Mouse (Mus musculus) lung, embryonic 15.5 days (tissue): ENCODE measurements around the gene Olfr543. TPM values are rescaled to one million over a fixed set of nuclear protein-coding genes. Genes with fewer than 3 reads are reported as not detected.

ENCODE experiments used
- polyA plus RNA-seq: library from polyadenylated mRNA; unstranded; fragments of >200 nt; fragmentation: Nextera tagmentation; extraction: Ambion mirVana; gene quantifications from 2 replicates; pipeline ENCODE4 v1.2.1, GENCODE M21; 2015

Gene Olfr543
- polyA plus RNA-seq, 1 experiment from 2014 or later, result 0.17 TPM

Other genes starting within 250 kb of the Olfr543 start
- gene Rhog, start 225.6 kb downstream of the Olfr543 start, polyA plus RNA-seq, result 72.8 and 74.5 TPM in 2 replicates
- 16.7 and 20.1 TPM in 2 replicates for gene Stim1, start 213.9 kb downstream of the Olfr543 start, polyA plus RNA-seq
- 179 and 180 TPM in 2 replicates for gene Rrm1, start 40.0 kb downstream of the Olfr543 start, polyA plus RNA-seq
- gene Olfr544, start 6.6 kb upstream of the Olfr543 start, polyA plus RNA-seq, result 0.08 and 0.09 TPM in 2 replicates
- not detected in 2 replicates for gene Olfr545, start 17.9 kb upstream of the Olfr543 start, polyA plus RNA-seq
- not detected in 2 replicates for gene Olfr547, start 53.1 kb upstream of the Olfr543 start, polyA plus RNA-seq
- gene Olfr548-ps1, start 59.2 kb upstream of the Olfr543 start, polyA plus RNA-seq, result not detected in 2 replicates
- not detected in 2 replicates for gene Olfr549, start 68.2 kb upstream of the Olfr543 start, polyA plus RNA-seq
- gene Trim21, start 83.8 kb upstream of the Olfr543 start, polyA plus RNA-seq, result 0.26 and 1.1 TPM in 2 replicates
- gene Olfr550, start 89.8 kb upstream of the Olfr543 start, polyA plus RNA-seq, result not detected in 2 replicates
- gene Olfr551, start 110.2 kb upstream of the Olfr543 start, polyA plus RNA-seq, result not detected in 2 replicates
- gene Olfr552, start 116.1 kb upstream of the Olfr543 start, polyA plus RNA-seq, result not detected in 2 replicates
- gene Olfr553, start 136.5 kb upstream of the Olfr543 start, polyA plus RNA-seq, result not detected in 2 replicates
- not detected in 2 replicates for gene Olfr554, start 156.8 kb upstream of the Olfr543 start, polyA plus RNA-seq
- gene Olfr555, start 177.1 kb upstream of the Olfr543 start, polyA plus RNA-seq, result not detected in 2 replicates
- gene Olfr556, start 183.2 kb upstream of the Olfr543 start, polyA plus RNA-seq, result not detected in 2 replicates
- 13.2 and 14.0 TPM in 2 replicates for gene Trim68, start 205.6 kb upstream of the Olfr543 start, polyA plus RNA-seq
- not detected in 2 replicates for gene Olfr557, start 214.2 kb upstream of the Olfr543 start, polyA plus RNA-seq
- 0.28 and 0.49 TPM in 2 replicates for gene Olfr558, start 220.5 kb upstream of the Olfr543 start, polyA plus RNA-seq
- not detected in 2 replicates for gene Olfr33, start 237.4 kb upstream of the Olfr543 start, polyA plus RNA-seq
- not detected in 2 replicates for gene Olfr559, start 245.8 kb upstream of the Olfr543 start, polyA plus RNA-seq